Mouse (Mus musculus) megakaryocyte, embryonic 14.5 days (primary cell): ENCODE measurements at regions not wholly inside any gene's neighbourhood (a gene's known extent, or its start where the extent isn't known, plus 50 kb on each side); places are given as distances from the start of the nearest gene placed in this dataset.

Experiments used
- FLI1 ChIP-seq: IDR thresholded peaks from 2 replicates; pipeline ENCODE4 v1.6.1; 2012; ENCODE audit warnings: low read length, inconsistent platforms, mixed read lengths
- GATA1 ChIP-seq: IDR thresholded peaks from 3 replicates; pipeline ENCODE4 v1.6.1; 2012; ENCODE audit warnings: mixed read lengths, low read length, inconsistent platforms, borderline replicate concordance

DNA sequence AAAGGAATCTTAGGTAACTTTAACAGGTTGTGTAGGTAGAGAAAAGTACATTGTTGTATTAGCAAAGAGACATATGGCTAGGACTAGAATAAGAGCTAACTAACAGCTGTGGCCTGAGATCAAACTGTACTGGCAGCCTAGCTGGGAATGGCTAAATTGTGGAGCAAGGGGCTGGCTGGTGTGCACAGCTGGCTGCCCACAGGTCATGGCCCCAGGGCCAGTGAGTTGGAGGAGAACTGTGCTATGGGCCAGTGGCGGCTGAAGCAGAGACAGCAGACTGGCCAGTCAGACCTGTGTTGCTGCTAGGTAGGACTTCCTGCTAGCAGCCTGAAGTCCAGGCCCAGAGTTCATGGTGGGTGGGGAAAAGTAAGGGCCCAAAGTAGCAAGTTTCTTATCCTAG, 394.6 kb downstream of the Hace1 start:
- TF ChIP-seq GATA1 (no peak), FLI1 (no peak)
